Mouse (Mus musculus) lung, embryonic 14.5 days (tissue): ENCODE measurements at regions not wholly inside any gene's neighbourhood (a gene's known extent, or its start where the extent isn't known, plus 50 kb on each side); places are given as distances from the start of the nearest gene placed in this dataset.

Experiments
- ATAC-seq: fragments of 200-750 bp; cut with Nextera tagmentation; 2 replicates; pipeline ENCODE4 v1.8.0; 2017; ENCODE audit warnings: mild to moderate bottlenecking, moderate TSS enrichment, moderate library complexity; ENCODE audit not compliant: insufficient read depth
- DNase-seq: peaks from one replicate; pipeline ENCODE4 v3.0.0-alpha.2; 2015
- H3K27ac ChIP-seq: fragments of 300-500 bp; sonication (generic); 2 replicates; pipeline ENCODE4 v1.5.1; 2014; ENCODE audit warnings: low read depth, mild to moderate bottlenecking, moderate library complexity
- H3K27me3 ChIP-seq: fragments of 300-500 bp; sonication (generic); 2 replicates; pipeline ENCODE4 v1.6.1; 2014; ENCODE audit warnings: low read length, control low read depth; ENCODE audit not compliant: insufficient read depth
- H3K36me3 ChIP-seq: fragments of 300-500 bp; sonication (generic); 2 replicates; pipeline ENCODE4 v1.6.1; 2014; ENCODE audit warnings: control low read depth; ENCODE audit not compliant: insufficient read depth
- H3K4me1 ChIP-seq: fragments of 300-500 bp; sonication (generic); 2 replicates; pipeline ENCODE4 v1.6.1; 2014; ENCODE audit warnings: antibody characterized with exemption, control low read depth; ENCODE audit not compliant: insufficient read depth
- H3K4me2 ChIP-seq: fragments of 300-500 bp; sonication (generic); 2 replicates; pipeline ENCODE4 v1.6.1; 2014; ENCODE audit warnings: mild to moderate bottlenecking
- H3K4me3 ChIP-seq: fragments of 300-500 bp; sonication (generic); 2 replicates; pipeline ENCODE4 v1.5.1; 2014; ENCODE audit warnings: low read depth, low read length
- H3K9ac ChIP-seq: fragments of 300-500 bp; sonication (generic); 2 replicates; pipeline ENCODE4 v1.6.1; 2014
- H3K9me3 ChIP-seq: fragments of 300-500 bp; sonication (generic); 2 replicates; pipeline ENCODE4 v1.6.1; 2016; ENCODE audit warnings: low read depth, low read length, control low read depth
- CTCF ChIP-seq: IDR thresholded peaks from 2 replicates; pipeline ENCODE4 v1.5.1; 2016; ENCODE audit warnings: antibody characterized with exemption, low read depth
- WGBS: fragments of 180-500 bp; shearing (Covaris S2); extraction: QIAGEN DNeasy Blood & Tissue Kit; methylation state at CpG from one replicate; pipeline ENCODE4 v1.1.7; 2014; 5-methylcytosine and 5-hydroxymethylcytosine counted together

DNA sequence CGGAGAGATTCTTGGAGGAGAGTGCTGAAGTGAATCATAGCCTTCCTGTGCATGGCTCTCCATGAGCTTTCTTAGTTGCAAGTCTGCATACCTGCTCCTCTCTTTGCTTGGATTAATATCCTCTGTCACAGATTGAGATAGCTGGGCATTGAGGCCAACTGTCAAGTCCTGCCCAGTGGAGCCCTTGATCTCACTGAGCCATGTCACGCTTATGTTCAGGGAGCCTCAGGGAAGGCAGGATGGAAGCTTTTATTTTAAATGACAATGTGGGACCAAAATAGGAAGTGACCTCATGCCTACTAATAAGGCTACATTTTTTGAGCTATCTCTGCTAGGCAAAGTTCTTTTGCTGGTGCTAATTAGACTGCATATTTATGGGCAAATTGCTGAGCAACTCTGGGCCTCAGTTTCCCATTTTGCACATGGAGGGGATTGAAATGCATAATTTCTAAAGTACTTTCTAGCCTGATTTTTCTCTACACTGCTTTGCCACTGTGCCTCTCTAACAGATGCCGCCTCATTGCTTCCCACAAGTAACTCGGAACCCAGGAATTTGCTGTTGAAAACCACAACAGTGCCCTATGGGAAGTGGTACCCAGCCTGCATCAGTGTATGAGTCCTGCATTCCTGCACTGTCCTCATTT, 78.7 kb upstream of the Lhcgr start:
- Histone ChIP-seq H3K27ac (no peak overlapping the region), H3K4me3 (no peak overlapping the region), H3K9me3 (no peaks in the 10 kb centered on the region), H3K36me3 (no peaks in the 10 kb centered on the region), H3K27me3 (no peaks in the 10 kb centered on the region), H3K9ac (no peak overlapping the region), H3K4me2 (no peak overlapping the region), H3K4me1 (no peaks in the 10 kb centered on the region)
- 80% methylated on average over 4 of the region's 4 CpGs for WGBS
- no peak for TF ChIP-seq CTCF
- no peak for ATAC-seq
- DNase-seq, result no peak

GRCm38 (mm10) chr17:88864631-88865030, 72.8 kb upstream of the Lhcgr start:
- H3K9ac ChIP-seq, result no peak overlapping the region
- H3K4me3 ChIP-seq, result no peak overlapping the region
- no peak overlapping the region for H3K27ac ChIP-seq
- no peak overlapping the region for H3K4me2 ChIP-seq
- WGBS, result 74% methylated on average over 7 of the region's 7 CpGs
- no peaks in the 10 kb centered on the region for H3K4me1 ChIP-seq
- no peaks in the 10 kb centered on the region for H3K9me3 ChIP-seq
- ATAC-seq (no peak), DNase-seq (no peak)
- no peaks in the 10 kb centered on the region for H3K27me3 ChIP-seq
- H3K36me3 ChIP-seq, result no peaks in the 10 kb centered on the region
- TF ChIP-seq CTCF, result no peak

GRCm38 (mm10) chr17:88864214-88864613, 72.4 kb upstream of the Lhcgr start:
- WGBS, result 38% methylated on average over 5 of the region's 5 CpGs
- no peak overlapping the region for H3K4me2 ChIP-seq
- DNase-seq, result no peak
- no peak for ATAC-seq
- no peak overlapping the region for H3K4me3 ChIP-seq
- H3K9ac ChIP-seq, result no peak overlapping the region
- H3K9me3 ChIP-seq, result no peaks in the 10 kb centered on the region
- H3K4me1 ChIP-seq, result no peaks in the 10 kb centered on the region
- no peaks in the 10 kb centered on the region for H3K36me3 ChIP-seq
- TF ChIP-seq CTCF, result no peak
- H3K27me3 ChIP-seq, result no peaks in the 10 kb centered on the region
- H3K27ac ChIP-seq, result no peak overlapping the region

- no peak overlapping the region for H3K4me2 ChIP-seq
- H3K4me3 ChIP-seq, result no peak overlapping the region
- no peak for ATAC-seq
- DNase-seq, result peak; percentile 62
- H3K9ac ChIP-seq, result no peak overlapping the region
- no peaks in the 10 kb centered on the region for H3K27me3 ChIP-seq
- H3K4me1 ChIP-seq, result no peaks in the 10 kb centered on the region
- no peaks in the 10 kb centered on the region for H3K36me3 ChIP-seq
- H3K9me3 ChIP-seq, result no peaks in the 10 kb centered on the region
- 55% methylated on average over 2 of the region's 2 CpGs for WGBS
- H3K27ac ChIP-seq, result no peak overlapping the region
- TF ChIP-seq CTCF, result no peak
Observed at GRCm38 (mm10) chr17:88861128-88861527, 69.3 kb upstream of the Lhcgr start.

- ATAC-seq, result no peak
- no peak overlapping the region for H3K4me3 ChIP-seq
- TF ChIP-seq CTCF, result no peak
- WGBS, result 79% methylated on average over 1 of the region's 1 CpGs
- H3K9ac ChIP-seq, result no peak overlapping the region
- H3K9me3 ChIP-seq, result no peaks in the 10 kb centered on the region
- no peak overlapping the region for H3K4me2 ChIP-seq
- H3K36me3 ChIP-seq, result no peaks in the 10 kb centered on the region
- H3K4me1 ChIP-seq, result no peaks in the 10 kb centered on the region
- H3K27me3 ChIP-seq, result no peaks in the 10 kb centered on the region
- H3K27ac ChIP-seq, result no peak overlapping the region
- DNase-seq, result no peak
Observed at GRCm38 (mm10) chr17:88860576-88860975, 68.8 kb upstream of the Lhcgr start.

DNA sequence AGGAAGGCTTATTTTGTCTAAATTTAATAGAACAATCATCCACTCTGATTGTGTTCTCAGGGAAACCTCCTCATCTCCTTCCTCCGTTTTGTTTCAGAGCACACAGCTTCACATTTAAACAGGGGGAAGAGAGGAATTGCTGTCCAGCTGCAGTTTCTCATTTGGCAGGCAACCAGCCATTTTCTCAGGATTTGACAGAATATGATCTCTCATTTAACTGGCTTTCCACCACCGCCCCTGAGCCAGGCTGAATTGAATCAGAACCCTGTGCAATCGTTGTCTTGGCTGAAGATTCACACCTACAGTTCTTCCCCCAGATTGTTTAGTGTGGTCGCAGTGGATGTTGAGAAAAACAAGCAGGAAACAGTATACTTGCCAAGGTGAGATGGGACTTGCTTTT, 66.9 kb upstream of the Lhcgr start:
- H3K4me3 ChIP-seq, result no peak overlapping the region
- 29% methylated on average over 4 of the region's 4 CpGs for WGBS
- ATAC-seq, result peak; percentile 84

DNA sequence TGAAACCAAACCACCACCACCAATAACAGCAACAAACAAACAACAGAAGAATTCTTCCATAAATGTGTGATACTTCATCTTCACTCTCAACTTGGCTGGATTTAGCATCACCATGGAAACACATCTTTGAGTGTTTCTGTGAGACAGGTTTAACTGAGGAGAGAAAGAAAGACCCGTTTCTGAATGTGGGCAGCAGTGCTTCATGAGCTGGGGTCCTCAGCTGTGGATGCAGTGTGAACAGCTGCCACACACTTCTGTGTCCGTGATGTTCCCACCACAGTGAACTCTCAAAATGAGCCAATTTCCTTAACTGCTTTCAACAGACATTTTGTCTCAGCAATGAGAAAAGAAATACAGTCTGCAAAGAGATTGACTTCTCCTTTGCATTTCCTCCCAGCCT, 55.5 kb upstream of the Lhcgr start:
- Histone ChIP-seq H3K9ac (no peak overlapping the region), H3K27me3 (no peaks in the 10 kb centered on the region), H3K4me2 (no peak overlapping the region), H3K4me3 (no peak overlapping the region), H3K4me1 (no peaks in the 10 kb centered on the region), H3K36me3 (no peaks in the 10 kb centered on the region), H3K27ac (no peak overlapping the region), H3K9me3 (no peaks in the 10 kb centered on the region)
- 54% methylated on average over 2 of the region's 2 CpGs for WGBS
- DNase-seq, result no peak
- TF ChIP-seq CTCF, result no peak
- ATAC-seq, result no peak

More for the DNA sequence above, 66.9 kb upstream of the Lhcgr start:
- peak overlapping the region; percentile 5; the same call in 1 of the 2 replicates for H3K27ac ChIP-seq
- H3K4me1 ChIP-seq, result no peaks in the 10 kb centered on the region
- no peak overlapping the region for H3K9ac ChIP-seq
- H3K4me2 ChIP-seq, result no peak overlapping the region
- H3K36me3 ChIP-seq, result no peaks in the 10 kb centered on the region
- no peak for TF ChIP-seq CTCF
- DNase-seq, result peak; percentile 86
- H3K9me3 ChIP-seq, result no peaks in the 10 kb centered on the region
- no peaks in the 10 kb centered on the region for H3K27me3 ChIP-seq
